Mouse (Mus musculus): ENCODE measurements around the gene Itpk1.

DNA sequence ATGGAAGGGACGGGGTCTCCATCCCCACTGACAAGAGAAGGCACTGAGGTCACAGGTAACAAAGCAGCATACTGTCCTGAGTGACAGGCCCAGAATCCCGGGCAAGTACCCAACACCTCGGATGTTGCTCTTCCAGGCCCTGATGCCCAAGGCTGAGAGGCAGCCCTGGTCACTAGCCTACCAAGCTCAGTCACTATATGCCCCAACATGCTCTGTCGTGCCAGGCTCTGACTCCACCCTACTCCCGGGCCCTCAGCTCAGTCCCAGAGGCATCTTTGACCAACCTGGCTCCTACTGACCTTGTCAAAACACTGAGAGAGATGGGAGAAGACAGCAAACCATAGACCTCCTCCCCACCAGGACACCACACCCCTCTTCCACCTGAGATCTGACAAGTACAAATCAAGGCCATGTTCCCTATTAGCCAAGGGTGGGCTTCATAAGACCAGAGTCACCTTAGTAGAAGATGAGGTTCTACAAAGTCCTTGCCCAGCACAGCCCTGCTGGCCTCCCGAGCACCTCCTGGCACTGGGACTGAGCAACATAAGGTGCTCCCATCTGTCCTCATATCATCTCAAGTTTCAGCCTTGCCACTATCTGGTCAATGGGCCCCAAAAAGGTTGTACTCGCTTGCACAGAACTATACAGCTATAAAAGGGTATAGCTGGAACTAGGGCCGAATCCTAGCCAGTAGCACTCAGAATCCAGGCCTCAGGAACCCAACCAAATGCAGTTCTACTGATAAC is 43.7 kb downstream of the Itpk1 start:
- TF ChIP-seq CTCF (IDR thresholded peaks at IDR 0.05; ENCODE audit: borderline replicate concordance, insufficient read depth, low read depth, low read length) (no peak), POLR2A (IDR thresholded peaks at IDR 0.05; ENCODE audit: borderline replicate concordance, insufficient read depth, low read length) (no peak)

Measured in cerebellum, adult 2 months (tissue).